Mouse (Mus musculus) splenic B cell, adult 2 months (primary cell): ENCODE data around the gene Fkbp10.

Source experiments
- DNase-seq: peaks from one replicate; pipeline ENCODE4 v3.0.0-alpha.2; 2011; ENCODE audit warnings: low read depth, low spot score
- H3K27me3 ChIP-seq: 2 replicates; pipeline ENCODE4 v1.6.1; 2012; ENCODE audit warnings: mild to moderate bottlenecking, low read length, moderate library complexity, mixed read lengths; ENCODE audit not compliant: control insufficient read depth, poor library complexity, insufficient read depth, severe bottlenecking
- H3K36me3 ChIP-seq: 2 replicates; pipeline ENCODE4 v1.6.1; 2012; ENCODE audit warnings: mild to moderate bottlenecking, low read length, moderate library complexity, mixed read lengths; ENCODE audit not compliant: control insufficient read depth, poor library complexity, insufficient read depth, severe bottlenecking

Fkbp10 gene

GRCm38 (mm10) chr11:100411736-100412135, 3.8 kb upstream of the Fkbp10 start:
- Histone ChIP-seq H3K27me3 (peaks cover 4% of the 10 kb centered on the region), H3K36me3 (no peaks in the 10 kb centered on the region)
- no peak for DNase-seq

- H3K27me3 ChIP-seq: peaks cover 4% of the 10 kb centered on the region
- DNase-seq: no peak
- no peaks in the 10 kb centered on the region for H3K36me3 ChIP-seq
Measured at GRCm38 (mm10) chr11:100413541-100413940, 2.0 kb upstream of the Fkbp10 start.

GRCm38 (mm10) chr11:100414021-100414913, 1.2 kb upstream of the Fkbp10 start, which contains the start of gene P3h4:
TSS of gene P3h4 (minus strand) at chr11:100414836.
- H3K27me3 ChIP-seq: peaks cover 4% of the 10 kb centered on the region
- H3K36me3 ChIP-seq: no peaks in the 10 kb centered on the region
- DNase-seq: peak; percentile 54

GRCm38 (mm10) chr11:100421537-100421936, 6.0 kb downstream of the Fkbp10 start:
- Histone ChIP-seq H3K36me3 (no peaks in the 10 kb centered on the region), H3K27me3 (no peaks in the 10 kb centered on the region)
- no peak for DNase-seq

GRCm38 (mm10) chr11:100423836-100424235, 8.3 kb downstream of the Fkbp10 start:
- no peak for DNase-seq
- H3K36me3 ChIP-seq: no peaks in the 10 kb centered on the region
- H3K27me3 ChIP-seq: no peaks in the 10 kb centered on the region

GRCm38 (mm10) chr11:100425851-100426250, 10.4 kb downstream of the Fkbp10 start:
- Histone ChIP-seq H3K36me3 (peaks cover 2% of the 10 kb centered on the region; the same call in 1 of the 2 replicates), H3K27me3 (no peaks in the 10 kb centered on the region)
- peak; percentile 48 for DNase-seq

- no peak for DNase-seq
- Histone ChIP-seq H3K36me3 (peaks cover 2% of the 10 kb centered on the region; the same call in 1 of the 2 replicates), H3K27me3 (no peaks in the 10 kb centered on the region)
Measured at GRCm38 (mm10) chr11:100426820-100427219, 11.3 kb downstream of the Fkbp10 start.

- Histone ChIP-seq H3K27me3 (no peaks in the 10 kb centered on the region), H3K36me3 (peaks cover 2% of the 10 kb centered on the region; the same call in 1 of the 2 replicates)
- no peak for DNase-seq
Measured at GRCm38 (mm10) chr11:100428612-100429199, 13.2 kb downstream of the Fkbp10 start.

- no peak for DNase-seq
- Histone ChIP-seq H3K27me3 (no peaks in the 10 kb centered on the region), H3K36me3 (peaks cover 2% of the 10 kb centered on the region; the same call in 1 of the 2 replicates)
Measured at GRCm38 (mm10) chr11:100430052-100430451, 14.6 kb downstream of the Fkbp10 start.

- Histone ChIP-seq H3K36me3 (peaks cover 4% of the 10 kb centered on the region), H3K27me3 (no peaks in the 10 kb centered on the region)
- DNase-seq: no peak
Measured at GRCm38 (mm10) chr11:100432002-100432401, 16.5 kb downstream of the Fkbp10 start.

- no peaks in the 10 kb centered on the region for H3K27me3 ChIP-seq
- no peak for DNase-seq
- peaks cover 2% of the 10 kb centered on the region for H3K36me3 ChIP-seq
Measured at GRCm38 (mm10) chr11:100435678-100436246, 20.3 kb downstream of the Fkbp10 start.

GRCm38 (mm10) chr11:100437901-100438300, 22.4 kb downstream of the Fkbp10 start:
- no peaks in the 10 kb centered on the region for H3K27me3 ChIP-seq
- H3K36me3 ChIP-seq: peaks cover 2% of the 10 kb centered on the region
- DNase-seq: no peak

- peak; percentile 85 for DNase-seq
- Histone ChIP-seq H3K27me3 (no peaks in the 10 kb centered on the region), H3K36me3 (peaks cover 2% of the 10 kb centered on the region)
Measured at GRCm38 (mm10) chr11:100440691-100441522, 25.4 kb downstream of the Fkbp10 start.

- DNase-seq: no peak
- no peaks in the 10 kb centered on the region; the same call in 1 of the 2 replicates for H3K36me3 ChIP-seq
- H3K27me3 ChIP-seq: no peaks in the 10 kb centered on the region
Measured at GRCm38 (mm10) chr11:100441797-100442196, 26.3 kb downstream of the Fkbp10 start, which contains the start of the genes Nt5c3b and Klhl10. TSS of gene Nt5c3b (minus strand) at chr11:100441808. TSS of gene Klhl10 (plus strand) at chr11:100441917.
